Mouse (Mus musculus) liver, adult 2 months (tissue): ENCODE measurements around the gene Nanos2. TPM values are rescaled to one million over a fixed set of nuclear protein-coding genes. Genes with fewer than 3 reads are reported as not detected.

Source experiments
- DNase-seq: peaks from one replicate; pipeline ENCODE4 v3.0.0-alpha.2; 2011; ENCODE audit warnings: low read depth, low spot score; ENCODE audit errors: extremely low read depth
- H3K27ac ChIP-seq: fragments of 200-500 bp; replicated peaks from 2 replicates; pipeline ENCODE4 v1.5.1; 2012; ENCODE audit warnings: low read depth, mild to moderate bottlenecking, control low read depth, inconsistent platforms, low read length; ENCODE audit not compliant: insufficient read depth
- H3K27me3 ChIP-seq: fragments of 200-500 bp; 2 replicates; pipeline ENCODE4 v1.6.1; 2012; ENCODE audit warnings: mild to moderate bottlenecking, moderate library complexity, low read length, inconsistent platforms; ENCODE audit not compliant: control insufficient read depth, insufficient read depth
- H3K36me3 ChIP-seq: fragments of 200-500 bp; 2 replicates; pipeline ENCODE4 v1.6.1; 2012; ENCODE audit warnings: low read length, inconsistent platforms; ENCODE audit not compliant: control insufficient read depth, insufficient read depth
- H3K4me1 ChIP-seq: fragments of 200-500 bp; 2 replicates; pipeline ENCODE4 v1.6.1; 2011; ENCODE audit warnings: low read length; ENCODE audit not compliant: control insufficient read depth, insufficient read depth
- H3K4me3 ChIP-seq: fragments of 200-500 bp; 2 replicates; pipeline ENCODE4 v1.5.1; 2011; ENCODE audit warnings: low read depth, mild to moderate bottlenecking, control low read depth, low read length, moderate library complexity; ENCODE audit not compliant: insufficient read depth
- H3K79me2 ChIP-seq: fragments of 200-500 bp; 2 replicates; pipeline ENCODE4 v1.6.1; 2012; ENCODE audit warnings: inconsistent platforms, mild to moderate bottlenecking, low read length, moderate library complexity; ENCODE audit not compliant: control insufficient read depth, insufficient read depth
- H3K9ac ChIP-seq: fragments of 200-500 bp; 2 replicates; pipeline ENCODE4 v1.6.1; 2012; ENCODE audit warnings: low read depth, mild to moderate bottlenecking, control low read depth, inconsistent platforms, low read length
- CTCF ChIP-seq: fragments of 200-500 bp; IDR thresholded peaks from 2 replicates; pipeline ENCODE4 v1.5.1; 2011; ENCODE audit warnings: low read depth, low read length, control low read depth
- POLR2A ChIP-seq: fragments of 200-500 bp; IDR thresholded peaks from 2 replicates; pipeline ENCODE4 v1.6.1; 2011; ENCODE audit warnings: low read length, control low read depth; ENCODE audit not compliant: insufficient read depth; ENCODE audit errors: extremely low read depth
- WGBS: fragments of 180-500 bp; shearing (Covaris S2); methylation state at CpG from one replicate; pipeline ENCODE4 v1.1.7; 2018; 5-methylcytosine and 5-hydroxymethylcytosine counted together
- polyA plus RNA-seq: library from polyadenylated mRNA; depleted of rRNA; stranded (reverse); fragments of >200 nt; gene quantifications from 2 replicates; pipeline ENCODE4 v1.2.3, GENCODE M21; 2012
- total RNA-seq: library from RNA; depleted of rRNA; stranded (reverse); fragments of >200 nt; gene quantifications from 2 replicates; pipeline ENCODE4 v1.2.3, GENCODE M21; 2014

The Nanos2 gene
- total and polyA plus RNA-seq, 2 experiments = not detected

DNA sequence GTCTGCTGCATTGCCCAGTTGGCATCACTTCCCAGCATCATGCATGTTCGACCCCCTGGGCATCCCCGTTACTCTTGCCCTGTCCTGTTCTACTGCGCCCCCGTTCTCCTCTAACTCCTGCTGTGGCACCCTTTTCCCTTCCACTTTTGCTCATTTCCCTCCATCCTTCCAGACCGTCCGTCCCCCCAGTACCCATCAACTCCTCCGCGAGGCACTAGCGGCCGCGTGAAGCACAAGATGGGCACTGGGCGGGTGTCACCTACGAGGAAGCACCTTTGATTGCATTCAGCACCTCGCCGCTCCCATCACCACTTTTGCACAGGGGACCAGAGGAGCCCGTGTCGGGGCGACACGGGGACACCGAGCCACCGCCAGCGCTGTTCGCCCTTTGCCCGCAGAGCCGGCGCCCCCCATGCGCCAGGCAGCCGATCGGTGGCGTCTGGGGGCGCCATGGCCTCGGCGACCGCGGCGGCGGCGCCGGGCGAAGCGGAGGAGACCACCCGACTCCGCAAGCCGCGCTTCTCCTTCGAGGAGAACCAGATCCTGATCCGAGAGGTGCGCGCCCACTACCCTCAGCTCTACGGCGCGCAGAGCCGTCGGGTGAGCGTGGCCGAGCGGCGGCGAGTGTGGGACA is 4.6 kb downstream of the Nanos2 start:
- Histone ChIP-seq H3K4me3 (peak overlapping the region; percentile 43), H3K79me2 (no peaks in the 10 kb centered on the region), H3K4me1 (peaks cover 3% of the 10 kb centered on the region), H3K27ac (no peak overlapping the region), H3K27me3 (no peaks in the 10 kb centered on the region), H3K36me3 (no peaks in the 10 kb centered on the region), H3K9ac (peak overlapping the region; percentile 44)
- 3% methylated on average over 59 of the region's 59 CpGs for WGBS
- TF ChIP-seq POLR2A (no peak), CTCF (no peak)
- DNase-seq = no peak

DNA sequence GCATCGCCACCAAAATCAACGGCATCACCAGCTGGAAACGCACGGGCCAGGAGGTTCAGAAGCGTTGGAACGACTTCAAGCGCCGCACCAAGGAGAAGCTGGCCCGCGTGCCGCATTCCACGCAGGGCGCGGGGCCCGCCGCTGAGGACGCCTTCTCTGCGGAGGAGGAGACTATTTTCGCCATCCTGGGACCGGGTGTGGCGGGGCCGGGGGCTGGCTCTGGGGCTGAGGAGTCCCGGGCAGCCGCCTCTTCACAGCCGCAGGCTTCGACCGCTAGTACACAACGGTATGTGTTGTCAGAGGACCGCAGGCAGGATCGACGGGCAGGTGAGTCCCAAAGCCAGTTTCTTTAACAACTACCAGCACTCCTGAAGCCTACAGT is 5.1 kb downstream of the Nanos2 start:
- Histone ChIP-seq H3K27me3 (no peaks in the 10 kb centered on the region), H3K4me1 (peaks cover 3% of the 10 kb centered on the region), H3K4me3 (peak overlapping the region; percentile 43), H3K36me3 (no peaks in the 10 kb centered on the region), H3K9ac (peak overlapping the region; percentile 44), H3K79me2 (no peaks in the 10 kb centered on the region), H3K27ac (no peak overlapping the region)
- 4% methylated on average over 31 of the region's 31 CpGs for WGBS
- TF ChIP-seq POLR2A = no peak
- no peak for TF ChIP-seq CTCF
- DNase-seq = no peak

- DNase-seq = no peak
- Histone ChIP-seq H3K27ac (no peak overlapping the region), H3K9ac (no peak overlapping the region), H3K4me3 (no peak overlapping the region), H3K27me3 (no peaks in the 10 kb centered on the region), H3K79me2 (no peaks in the 10 kb centered on the region), H3K4me1 (peaks cover 3% of the 10 kb centered on the region), H3K36me3 (no peaks in the 10 kb centered on the region)
- no peak for TF ChIP-seq POLR2A
- TF ChIP-seq CTCF = no peak
- 92% methylated on average over 5 of the region's 5 CpGs for WGBS
Observed at GRCm38 (mm10) chr7:18993036-18993435, 5.8 kb downstream of the Nanos2 start.

DNA sequence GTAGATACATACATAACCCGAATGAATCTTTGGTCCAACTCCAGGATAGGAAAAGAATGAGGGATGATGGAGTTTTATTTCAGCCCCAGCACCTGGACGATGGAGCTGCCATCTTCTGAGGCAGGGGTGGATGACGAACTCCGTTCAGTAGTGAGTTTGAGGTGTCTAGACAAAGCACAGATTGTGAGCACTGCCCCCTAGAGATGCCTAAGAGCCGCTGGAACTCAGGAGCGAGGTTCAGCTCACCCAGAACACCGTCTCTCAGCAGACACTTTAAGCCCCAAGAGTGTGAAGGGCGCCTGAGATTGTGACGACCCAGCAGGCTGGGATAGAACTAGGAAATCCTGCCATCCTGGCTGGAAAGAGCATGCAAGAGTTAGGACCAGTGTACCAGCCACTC is 11.6 kb downstream of the Nanos2 start:
- no peak for DNase-seq
- H3K4me3 ChIP-seq = no peak overlapping the region
- WGBS = 61% methylated on average over 9 of the region's 9 CpGs
- H3K36me3 ChIP-seq = no peaks in the 10 kb centered on the region
- TF ChIP-seq POLR2A (no peak), CTCF (peak; percentile 21; the same call in 1 of the 2 replicates)
- H3K9ac ChIP-seq = no peak overlapping the region
- H3K27me3 ChIP-seq = no peaks in the 10 kb centered on the region
- 0 out of 2 replicates have a peak, but pooled peaks cover 3% of the 10 kb centered on the region for H3K4me1 ChIP-seq
- no peak overlapping the region for H3K27ac ChIP-seq
- no peaks in the 10 kb centered on the region for H3K79me2 ChIP-seq

DNA sequence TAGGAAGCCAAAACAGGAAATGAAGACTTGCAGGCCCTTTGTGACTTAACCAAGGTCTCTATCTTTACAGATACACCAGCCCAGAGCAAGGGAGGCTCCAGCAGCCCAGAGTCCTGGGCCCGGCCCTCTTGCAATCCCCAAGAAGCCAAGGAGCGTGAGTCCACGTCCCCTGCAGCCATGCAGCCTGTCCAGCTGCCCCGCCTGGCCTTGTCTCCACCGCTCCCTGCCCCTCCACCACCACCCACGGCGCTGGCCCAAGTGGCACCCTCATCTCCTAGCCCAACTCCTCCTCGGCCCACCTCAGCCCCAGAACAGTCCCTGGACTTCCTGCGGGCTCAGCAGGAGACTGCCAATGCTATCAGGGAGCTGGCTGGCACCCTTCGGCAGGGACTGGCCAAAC is 13.2 kb downstream of the Nanos2 start:
- H3K4me1 ChIP-seq = peaks cover 10% of the 10 kb centered on the region
- DNase-seq = no peak
- H3K4me3 ChIP-seq = peak overlapping the region; percentile 57
- TF ChIP-seq POLR2A = no peak
- no peak for TF ChIP-seq CTCF
- H3K27me3 ChIP-seq = no peaks in the 10 kb centered on the region
- no peaks in the 10 kb centered on the region for H3K36me3 ChIP-seq
- H3K9ac ChIP-seq = peak overlapping the region; percentile 58
- WGBS = 66% methylated on average over 10 of the region's 10 CpGs
- H3K27ac ChIP-seq = no peak overlapping the region
- H3K79me2 ChIP-seq = peaks cover 12% of the 10 kb centered on the region

GRCm38 (mm10) chr7:19001066-19001806 is 14.0 kb downstream of the Nanos2 start:
- H3K4me1 ChIP-seq = peaks cover 14% of the 10 kb centered on the region
- H3K79me2 ChIP-seq = peaks cover 18% of the 10 kb centered on the region
- H3K4me3 ChIP-seq = peak overlapping the region; percentile 57
- H3K36me3 ChIP-seq = no peaks in the 10 kb centered on the region
- H3K9ac ChIP-seq = peak overlapping the region; percentile 46
- peak overlapping the region; percentile 3 for H3K27ac ChIP-seq
- DNase-seq = no peak
- no peak for TF ChIP-seq CTCF
- TF ChIP-seq POLR2A = no peak
- 61% methylated on average over 18 of the region's 18 CpGs for WGBS
- H3K27me3 ChIP-seq = no peaks in the 10 kb centered on the region
